Mouse (Mus musculus) lung, postnatal 10 days (tissue): ENCODE measurements at regions not wholly inside any gene's neighbourhood (a gene's known extent, or its start where the extent isn't known, plus 50 kb on each side); places are given as distances from the start of the nearest gene placed in this dataset.

Source experiments
- DNase-seq: peaks from one replicate; pipeline ENCODE4 v3.0.0; 2021

GRCm38 (mm10) chr2:10825278-10826133 is 346.4 kb upstream of the Prkcq start:
- peak; percentile 68 for DNase-seq

GRCm38 (mm10) chr2:10826134-10826767 is 345.7 kb upstream of the Prkcq start:
- no peak for DNase-seq

GRCm38 (mm10) chr2:10839976-10840375 is 331.9 kb upstream of the Prkcq start:
- DNase-seq: no peak

GRCm38 (mm10) chr2:10861654-10862292 is 310.1 kb upstream of the Prkcq start:
- no peak for DNase-seq

- no peak for DNase-seq
Measured at GRCm38 (mm10) chr2:10864451-10864850, 307.5 kb upstream of the Prkcq start.

- no peak for DNase-seq
Measured at GRCm38 (mm10) chr2:10874303-10874702, 297.6 kb upstream of the Prkcq start.

GRCm38 (mm10) chr2:10901926-10902325 is 270.0 kb upstream of the Prkcq start:
- DNase-seq: no peak

- no peak for DNase-seq
Measured at GRCm38 (mm10) chr2:10919955-10920354, 252.0 kb upstream of the Prkcq start.

- no peak for DNase-seq
Measured at GRCm38 (mm10) chr2:10920686-10921485, 251.0 kb upstream of the Prkcq start.

- DNase-seq: no peak
Measured at GRCm38 (mm10) chr2:10921486-10922450, 250.1 kb upstream of the Prkcq start.

GRCm38 (mm10) chr2:10923984-10924383 is 247.9 kb upstream of the Prkcq start:
- DNase-seq: no peak

GRCm38 (mm10) chr2:10925361-10925760 is 246.5 kb upstream of the Prkcq start:
- no peak for DNase-seq

- no peak for DNase-seq
Measured at GRCm38 (mm10) chr2:10937405-10937804, 234.5 kb upstream of the Prkcq start.

- DNase-seq: no peak
Measured at GRCm38 (mm10) chr2:10965224-10965623, 206.7 kb upstream of the Prkcq start.

- DNase-seq: peak; percentile 21
Measured at GRCm38 (mm10) chr2:10966891-10967290, 205.0 kb upstream of the Prkcq start.

GRCm38 (mm10) chr2:10969111-10969689 is 202.7 kb upstream of the Prkcq start:
- no peak for DNase-seq

GRCm38 (mm10) chr2:10972051-10972450 is 199.9 kb upstream of the Prkcq start:
- DNase-seq: peak; percentile 3

GRCm38 (mm10) chr2:10978772-10979171 is 193.1 kb upstream of the Prkcq start:
- no peak for DNase-seq

- no peak for DNase-seq
Measured at GRCm38 (mm10) chr2:10986101-10986500, 185.8 kb upstream of the Prkcq start.

- no peak for DNase-seq
Measured at GRCm38 (mm10) chr2:10990043-10990728, 181.7 kb upstream of the Prkcq start.

- no peak for DNase-seq
Measured at GRCm38 (mm10) chr2:10998798-10999197, 173.1 kb upstream of the Prkcq start.
